Mouse (Mus musculus): ENCODE measurements around the gene Wfdc11. TPM values are rescaled to one million over a fixed set of nuclear protein-coding genes. Genes with fewer than 3 reads are reported as not detected.

Wfdc11 gene
- polyA plus RNA-seq, 1 experiment from 2014 or later = not detected

GRCm38 (mm10) chr2:164679906-164680305 lies 6.0 kb upstream of the Wfdc11 start:
- 0 out of 2 replicates have a peak, but pooled peaks cover 8% of the 10 kb centered on the region for H3K4me1 ChIP-seq (replicated peaks)
- ATAC-seq (ENCODE audit: insufficient number of reproducible peaks, insufficient read depth, low FRiP score, low TSS enrichment, low read depth) = no peak
- H3K9ac ChIP-seq (replicated peaks) = no peak overlapping the region
- WGBS = 35% methylated on average over 3 of the region's 3 CpGs
- no peak overlapping the region for H3K27ac ChIP-seq
- H3K27me3 ChIP-seq = no peaks in the 10 kb centered on the region
- H3K9me3 ChIP-seq = 0 out of 2 replicates have a peak, but pooled peaks cover 5% of the 10 kb centered on the region
- no peak overlapping the region for H3K4me2 ChIP-seq
- no peaks in the 10 kb centered on the region for H3K36me3 ChIP-seq
- no peak overlapping the region for H3K4me3 ChIP-seq (replicated peaks)

GRCm38 (mm10) chr2:164678848-164679625 lies 5.2 kb upstream of the Wfdc11 start:
- Histone ChIP-seq H3K4me3 (replicated peaks) (peak overlapping the region; percentile 34), H3K36me3 (no peaks in the 10 kb centered on the region), H3K27ac (no peak overlapping the region), H3K4me1 (replicated peaks) (0 out of 2 replicates have a peak, but pooled peaks cover 8% of the 10 kb centered on the region), H3K4me2 (peak overlapping the region; percentile 58), H3K27me3 (no peaks in the 10 kb centered on the region), H3K9me3 (0 out of 2 replicates have a peak, but pooled peaks cover 5% of the 10 kb centered on the region), H3K9ac (replicated peaks) (no peak overlapping the region)
- WGBS = 18% methylated on average over 19 of the region's 19 CpGs
- 0 out of 2 replicates have a peak, but pooled peaks have one; percentile 56 for ATAC-seq (ENCODE audit: insufficient number of reproducible peaks, insufficient read depth, low FRiP score, low TSS enrichment, low read depth)

- peaks cover 10% of the 10 kb centered on the region; the same call in 1 of the 2 replicates for H3K9me3 ChIP-seq
- WGBS = 83% methylated on average over 16 of the region's 16 CpGs
- ATAC-seq (ENCODE audit: insufficient number of reproducible peaks, insufficient read depth, low FRiP score, low TSS enrichment, low read depth) = no peak
Observed at GRCm38 (mm10) chr2:164676916-164677685, 3.2 kb upstream of the Wfdc11 start.

GRCm38 (mm10) chr2:164676103-164676502 lies 2.2 kb upstream of the Wfdc11 start:
- no peak overlapping the region for H3K27ac ChIP-seq
- H3K36me3 ChIP-seq = no peaks in the 10 kb centered on the region
- H3K27me3 ChIP-seq = no peaks in the 10 kb centered on the region
- 0 out of 2 replicates have a peak, but pooled peaks cover 8% of the 10 kb centered on the region for H3K4me1 ChIP-seq (replicated peaks)
- H3K9me3 ChIP-seq = peaks cover 10% of the 10 kb centered on the region; the same call in 1 of the 2 replicates
- ATAC-seq (ENCODE audit: insufficient number of reproducible peaks, insufficient read depth, low FRiP score, low TSS enrichment, low read depth) = no peak
- H3K4me2 ChIP-seq = no peak overlapping the region
- 81% methylated on average over 7 of the region's 7 CpGs for WGBS
- no peak overlapping the region for H3K4me3 ChIP-seq (replicated peaks)
- no peak overlapping the region for H3K9ac ChIP-seq (replicated peaks)

More at GRCm38 (mm10) chr2:164676916-164677685, 3.2 kb upstream of the Wfdc11 start:
- Histone ChIP-seq H3K36me3 (no peaks in the 10 kb centered on the region), H3K4me1 (replicated peaks) (0 out of 2 replicates have a peak, but pooled peaks cover 8% of the 10 kb centered on the region), H3K27ac (no peak overlapping the region), H3K4me3 (replicated peaks) (no peak overlapping the region), H3K27me3 (no peaks in the 10 kb centered on the region), H3K4me2 (no peak overlapping the region), H3K9ac (replicated peaks) (no peak overlapping the region)

GRCm38 (mm10) chr2:164670938-164671337 lies 2.9 kb downstream of the Wfdc11 start:
- no peaks in the 10 kb centered on the region for H3K27me3 ChIP-seq

GRCm38 (mm10) chr2:164670261-164670660 lies 3.6 kb downstream of the Wfdc11 start:
- H3K36me3 ChIP-seq = no peaks in the 10 kb centered on the region
- H3K9me3 ChIP-seq = peaks cover 5% of the 10 kb centered on the region; the same call in 1 of the 2 replicates
- 78% methylated on average over 5 of the region's 5 CpGs for WGBS
- H3K4me2 ChIP-seq = no peak overlapping the region
- no peak for ATAC-seq (ENCODE audit: insufficient number of reproducible peaks, insufficient read depth, low FRiP score, low TSS enrichment, low read depth)
- H3K4me3 ChIP-seq (replicated peaks) = no peak overlapping the region
- no peak overlapping the region for H3K9ac ChIP-seq (replicated peaks)
- no peaks in the 10 kb centered on the region for H3K27me3 ChIP-seq
- no peaks in the 10 kb centered on the region for H3K4me1 ChIP-seq (replicated peaks)
- H3K27ac ChIP-seq = no peak overlapping the region

More at GRCm38 (mm10) chr2:164670938-164671337, 2.9 kb downstream of the Wfdc11 start:
- Histone ChIP-seq H3K4me2 (no peak overlapping the region), H3K9me3 (peaks cover 7% of the 10 kb centered on the region; the same call in 1 of the 2 replicates), H3K4me3 (replicated peaks) (no peak overlapping the region), H3K36me3 (no peaks in the 10 kb centered on the region), H3K9ac (replicated peaks) (no peak overlapping the region), H3K27ac (no peak overlapping the region), H3K4me1 (replicated peaks) (no peaks in the 10 kb centered on the region)
- no peak for ATAC-seq (ENCODE audit: insufficient number of reproducible peaks, insufficient read depth, low FRiP score, low TSS enrichment, low read depth)
- WGBS = 21% methylated on average over 1 of the region's 1 CpGs

GRCm38 (mm10) chr2:164664851-164665250 lies 9.0 kb downstream of the Wfdc11 start:
- H3K27ac ChIP-seq = no peak overlapping the region
- no peak overlapping the region for H3K4me3 ChIP-seq (replicated peaks)
- no peak for ATAC-seq (ENCODE audit: insufficient number of reproducible peaks, insufficient read depth, low FRiP score, low TSS enrichment, low read depth)
- H3K9me3 ChIP-seq = no peaks in the 10 kb centered on the region
- H3K4me1 ChIP-seq (replicated peaks) = no peaks in the 10 kb centered on the region
- H3K4me2 ChIP-seq = no peak overlapping the region
- H3K36me3 ChIP-seq = no peaks in the 10 kb centered on the region
- H3K9ac ChIP-seq (replicated peaks) = no peak overlapping the region
- no peaks in the 10 kb centered on the region for H3K27me3 ChIP-seq
- WGBS = 87% methylated on average over 7 of the region's 7 CpGs

- no peaks in the 10 kb centered on the region for H3K36me3 ChIP-seq
- peaks cover 5% of the 10 kb centered on the region; the same call in 1 of the 2 replicates for H3K27me3 ChIP-seq
- no peaks in the 10 kb centered on the region for H3K9me3 ChIP-seq
- no peak within 1 kb of the TSS for H3K4me3 ChIP-seq (replicated peaks)
- ATAC-seq (ENCODE audit: insufficient number of reproducible peaks, insufficient read depth, low FRiP score, low TSS enrichment, low read depth) = no peak
- H3K4me1 ChIP-seq (replicated peaks) = no peaks in the 10 kb centered on the region
- 83% methylated on average over 9 of the region's 9 CpGs for WGBS
- H3K27ac ChIP-seq = no peak within 1 kb of the TSS
- no peak within 1 kb of the TSS for H3K9ac ChIP-seq (replicated peaks)
- no peak within 1 kb of the TSS for H3K4me2 ChIP-seq
Observed at GRCm38 (mm10) chr2:164656483-164656882, 17.4 kb downstream of the Wfdc11 start, which contains the start of gene Wfdc9. Gene Wfdc9 (minus strand): TSS chr2:164656583.

- no peak within 1 kb of the TSS for H3K9ac ChIP-seq (replicated peaks)
- no peaks in the 10 kb centered on the region for H3K4me1 ChIP-seq (replicated peaks)
- no peaks in the 10 kb centered on the region for H3K36me3 ChIP-seq
- no peak within 1 kb of the TSS for H3K4me2 ChIP-seq
- peak; percentile 37; the same call in 1 of the 2 replicates for ATAC-seq (ENCODE audit: insufficient number of reproducible peaks, insufficient read depth, low FRiP score, low TSS enrichment, low read depth)
- WGBS = 18% methylated on average over 11 of the region's 11 CpGs
- no peaks in the 10 kb centered on the region for H3K9me3 ChIP-seq
- no peak within 1 kb of the TSS for H3K27ac ChIP-seq
- H3K27me3 ChIP-seq = peaks cover 5% of the 10 kb centered on the region; the same call in 1 of the 2 replicates
- H3K4me3 ChIP-seq (replicated peaks) = no peak within 1 kb of the TSS
Observed at GRCm38 (mm10) chr2:164655858-164656257, 18.0 kb downstream of the Wfdc11 start, which contains the start of gene Wfdc10. Gene Wfdc10 (plus strand): TSS chr2:164656046.

GRCm38 (mm10) chr2:164641881-164642673 lies 31.8 kb downstream of the Wfdc11 start:
- Histone ChIP-seq H3K9ac (replicated peaks) (no peak overlapping the region), H3K27ac (no peak overlapping the region), H3K9me3 (no peaks in the 10 kb centered on the region), H3K4me1 (replicated peaks) (no peaks in the 10 kb centered on the region), H3K36me3 (no peaks in the 10 kb centered on the region), H3K4me3 (replicated peaks) (no peak overlapping the region), H3K4me2 (no peak overlapping the region), H3K27me3 (0 out of 2 replicates have a peak, but pooled peaks cover 2% of the 10 kb centered on the region)
- ATAC-seq (ENCODE audit: insufficient number of reproducible peaks, insufficient read depth, low FRiP score, low TSS enrichment, low read depth) = no peak
- WGBS = 84% methylated on average over 13 of the region's 13 CpGs

Data from limb, embryonic 12.5 days (tissue).